Mouse (Mus musculus) c-Kit-positive CD71-negative TER-119-negative erythroid progenitor cells, embryonic 14.5 days (primary cell): ENCODE measurements around the gene Prpf40a.
A peak's percentile ranks its signal among the peaks of the same experiment; 100 is the strongest.

ENCODE experiments used
- DNase-seq: peaks from one replicate; pipeline ENCODE4 v3.0.0-alpha.2; 2013; ENCODE audit warnings: low read depth

The Prpf40a gene

DNA sequence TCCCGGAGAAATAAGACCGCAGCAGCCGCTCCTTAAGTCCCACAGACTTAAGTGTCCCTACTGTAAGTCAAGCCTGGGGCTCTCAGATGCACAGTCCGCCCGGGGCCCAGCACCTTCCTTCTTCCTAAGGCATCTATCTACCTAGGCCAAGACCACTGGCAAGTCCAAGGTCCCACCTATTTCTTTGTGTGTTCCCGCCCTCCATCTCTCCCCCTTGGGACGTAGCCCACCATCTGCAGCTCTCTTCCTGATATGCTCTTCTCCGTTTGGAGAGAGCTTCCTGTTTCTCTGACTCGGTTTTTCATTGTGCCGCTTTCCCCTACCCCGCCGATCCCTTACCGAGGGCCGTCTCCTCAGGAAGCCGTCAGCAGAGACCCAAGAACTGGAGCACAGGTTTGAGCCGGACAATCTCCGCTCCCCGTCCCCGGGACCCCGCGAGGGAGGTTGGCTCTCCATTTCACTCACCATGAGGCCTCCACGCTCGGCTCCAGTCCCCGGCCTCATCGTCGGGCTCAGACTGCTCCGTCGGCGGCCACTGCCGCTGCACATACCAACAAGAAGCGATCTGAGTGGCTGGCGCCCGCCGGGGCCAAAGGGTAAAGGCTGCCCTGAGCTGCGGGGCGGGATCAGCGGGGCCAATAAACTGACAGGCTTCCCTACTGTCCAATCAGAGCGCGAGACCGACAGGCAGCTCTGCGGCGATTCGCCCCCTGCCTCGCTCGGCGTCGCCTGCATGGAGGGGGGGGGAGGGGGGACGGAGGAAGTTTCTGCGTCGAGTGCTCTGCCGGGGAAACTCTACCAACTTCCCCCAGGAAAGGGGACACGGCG, at the start of gene Prpf40a:
Gene Prpf40a, minus strand, starts transcription at position 601 of the 828 bp plus-strand sequence.
- peak; percentile 94 for DNase-seq

GRCm38 (mm10) chr2:53222242-53222641, 31.2 kb upstream of the Prpf40a start:
- no peak for DNase-seq

GRCm38 (mm10) chr2:53213493-53213892, 22.4 kb upstream of the Prpf40a start:
- no peak for DNase-seq

DNA sequence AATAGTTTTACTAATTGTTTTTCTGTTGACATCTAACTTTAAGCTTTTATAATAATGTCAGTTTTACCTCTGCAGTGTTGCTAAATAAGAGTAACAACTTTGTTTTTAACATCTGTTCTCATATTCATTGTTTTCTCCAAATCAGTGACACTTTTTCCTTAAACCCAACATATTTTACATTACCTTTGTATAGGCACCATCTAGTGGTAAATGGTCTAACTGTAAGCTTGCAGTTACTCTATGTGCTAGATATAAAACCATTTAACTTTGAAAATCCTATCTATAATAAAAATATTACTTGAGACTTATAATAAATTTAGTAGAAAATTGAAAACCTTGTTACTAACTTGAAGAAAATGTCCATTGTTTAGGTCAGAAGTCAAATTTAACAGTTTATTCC, 15.7 kb upstream of the Prpf40a start:
- DNase-seq = no peak

GRCm38 (mm10) chr2:53204373-53205274, 13.5 kb upstream of the Prpf40a start:
- DNase-seq = no peak

GRCm38 (mm10) chr2:53200164-53200885, 9.2 kb upstream of the Prpf40a start:
- DNase-seq = no peak

GRCm38 (mm10) chr2:53199203-53199602, 8.1 kb upstream of the Prpf40a start:
- DNase-seq = no peak

- DNase-seq = no peak
Observed at GRCm38 (mm10) chr2:53196431-53196830, 5.3 kb upstream of the Prpf40a start.

- DNase-seq = no peak
Observed at GRCm38 (mm10) chr2:53192386-53192785, 1.3 kb upstream of the Prpf40a start.

- peak; percentile 85 for DNase-seq
Observed at GRCm38 (mm10) chr2:53191523-53192220, 588 bp upstream of the Prpf40a start, which contains the start of gene Arl6ip6. Gene Arl6ip6, plus strand, starts transcription at chr2:53191726.

DNA sequence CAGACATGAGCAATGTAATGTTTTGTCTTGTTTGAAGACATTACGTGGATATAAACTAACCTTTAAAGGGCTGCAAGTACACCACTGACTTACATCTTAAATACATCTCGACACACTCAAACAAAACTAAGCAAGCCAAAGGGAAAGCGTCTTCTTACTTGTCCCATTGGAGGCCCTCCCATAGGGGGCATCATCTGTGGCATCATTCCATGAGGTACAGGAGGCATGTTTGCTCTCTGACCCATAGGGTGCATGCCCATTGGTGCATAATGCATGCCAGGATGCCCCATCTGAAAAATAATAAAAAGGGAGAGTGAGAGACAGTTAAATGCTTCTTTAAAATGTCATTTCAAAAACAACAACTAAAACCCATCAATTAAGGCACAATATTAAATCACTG, 1.3 kb downstream of the Prpf40a start:
- DNase-seq = no peak

DNA sequence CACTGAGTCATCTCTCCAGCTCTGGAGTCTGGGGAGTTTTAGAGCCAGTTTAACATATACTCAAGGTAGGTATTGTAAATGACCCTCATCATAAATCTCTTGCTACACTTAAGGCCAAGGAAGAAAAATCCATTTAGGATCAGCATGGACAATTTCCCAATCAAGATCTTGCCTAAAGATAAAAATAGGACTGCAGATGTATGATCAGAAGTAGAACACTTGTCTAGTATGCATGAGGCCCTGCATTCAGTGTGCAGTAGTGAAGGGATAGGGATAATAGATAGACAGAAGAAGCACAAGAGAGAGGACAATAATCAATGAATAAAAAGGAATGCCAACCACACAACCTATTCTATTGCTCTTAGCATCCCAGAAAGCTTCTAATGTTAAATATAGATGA, 11.2 kb downstream of the Prpf40a start:
- no peak for DNase-seq

DNA sequence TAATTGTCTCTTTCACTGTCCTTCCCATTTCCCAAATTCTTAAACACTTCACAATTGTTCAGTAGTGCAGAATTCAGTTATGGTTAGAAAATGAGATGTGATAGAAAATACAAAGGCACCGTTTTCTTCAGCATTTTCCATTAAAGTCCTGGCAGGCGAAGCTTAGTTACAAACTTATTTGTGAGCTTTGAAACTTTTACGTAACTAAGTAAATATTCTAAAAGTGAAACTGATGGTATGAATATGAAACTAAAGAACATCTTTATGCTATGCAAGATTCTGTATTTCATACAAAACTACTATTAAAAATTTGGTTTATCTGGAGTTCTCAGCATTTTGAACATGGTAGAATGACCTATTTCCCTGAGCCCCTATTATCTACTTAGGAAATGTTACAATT, 12.1 kb downstream of the Prpf40a start:
- no peak for DNase-seq

- DNase-seq = no peak
Observed at GRCm38 (mm10) chr2:53173966-53174365, 17.1 kb downstream of the Prpf40a start.

DNA sequence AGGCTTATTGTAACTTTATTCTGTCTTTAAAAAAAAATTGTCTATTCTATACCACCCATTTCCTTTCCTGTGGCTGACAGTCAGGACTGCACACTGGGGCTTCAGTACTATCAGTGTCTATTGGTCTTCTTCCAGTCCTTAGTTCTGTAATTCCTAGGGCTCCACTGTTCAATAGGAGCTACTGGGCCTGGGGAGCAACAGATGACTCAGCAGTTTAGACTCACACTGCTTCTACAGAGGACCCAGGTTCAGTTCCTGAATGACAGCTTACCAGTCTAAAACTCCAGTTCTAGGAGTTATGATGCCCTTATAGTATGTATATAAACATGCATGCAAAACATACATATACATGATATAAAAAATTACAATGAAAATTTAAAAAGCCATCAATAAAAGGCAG, 44.2 kb downstream of the Prpf40a start:
- DNase-seq = no peak

- DNase-seq = no peak
Observed at GRCm38 (mm10) chr2:53131567-53131966, 59.5 kb downstream of the Prpf40a start.

GRCm38 (mm10) chr2:53129070-53129469, 62.0 kb downstream of the Prpf40a start:
- DNase-seq = no peak

DNA sequence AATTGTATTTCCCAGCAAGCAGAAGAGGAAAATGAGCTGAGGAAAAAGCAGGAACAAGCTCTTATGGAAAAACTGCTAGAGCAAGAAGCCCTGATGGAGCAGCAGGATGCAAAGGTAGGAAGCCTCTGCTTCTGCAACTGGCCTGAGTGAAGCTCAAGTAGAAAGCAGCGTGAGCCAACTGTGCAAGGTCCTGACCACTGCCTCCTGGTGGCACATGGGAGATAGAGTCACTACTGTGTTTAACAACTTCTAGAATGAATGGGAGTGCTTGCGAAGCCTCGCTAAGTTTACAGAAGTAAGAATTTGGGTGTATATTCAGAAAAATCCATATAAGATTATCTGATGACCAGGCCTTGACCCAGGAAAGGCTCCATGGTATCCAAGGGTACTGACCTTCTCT, 65.1 kb downstream of the Prpf40a start:
- no peak for DNase-seq

- peak; percentile 25 for DNase-seq
Observed at GRCm38 (mm10) chr2:53121797-53122196, 69.3 kb downstream of the Prpf40a start.

DNA sequence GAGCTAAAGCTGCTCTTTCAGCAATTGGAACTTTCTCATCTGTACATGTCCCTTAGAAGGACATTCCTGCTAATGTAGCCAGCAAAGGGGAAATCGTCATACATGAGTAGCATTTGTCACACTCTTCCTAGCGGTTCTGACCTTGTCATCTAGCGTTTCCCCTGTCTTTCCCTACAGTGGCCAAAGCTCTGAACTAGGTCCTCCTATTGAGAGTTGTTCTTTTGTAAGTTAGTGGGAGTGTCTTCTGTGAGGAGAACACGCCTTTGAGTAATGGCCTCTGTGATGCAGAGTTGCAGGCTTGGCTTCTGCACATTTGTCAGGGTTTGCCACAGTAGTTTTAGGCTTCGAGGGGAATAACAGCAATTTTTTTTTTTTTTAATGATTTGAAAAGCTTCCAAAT, 82.5 kb downstream of the Prpf40a start:
- no peak for DNase-seq

DNA sequence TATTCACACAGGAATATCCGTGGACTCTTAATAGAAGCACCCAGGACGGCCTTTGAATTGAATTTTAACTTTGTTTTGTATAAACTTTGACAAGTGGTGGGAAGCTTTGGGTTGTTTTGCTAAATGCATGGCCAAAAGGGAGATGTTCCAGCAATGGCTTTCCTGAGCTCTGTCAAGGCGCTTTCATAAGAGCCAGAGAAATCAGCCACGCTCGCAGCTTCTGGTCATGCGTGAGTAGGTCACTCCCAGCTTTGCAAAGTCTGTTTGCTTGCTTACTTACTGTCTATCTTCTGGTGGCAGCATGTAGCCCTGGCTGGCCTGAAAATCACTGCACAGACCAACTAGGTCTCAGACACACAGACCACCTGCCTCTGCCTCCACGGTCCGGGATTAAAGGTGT, 84.6 kb downstream of the Prpf40a start:
- no peak for DNase-seq

DNA sequence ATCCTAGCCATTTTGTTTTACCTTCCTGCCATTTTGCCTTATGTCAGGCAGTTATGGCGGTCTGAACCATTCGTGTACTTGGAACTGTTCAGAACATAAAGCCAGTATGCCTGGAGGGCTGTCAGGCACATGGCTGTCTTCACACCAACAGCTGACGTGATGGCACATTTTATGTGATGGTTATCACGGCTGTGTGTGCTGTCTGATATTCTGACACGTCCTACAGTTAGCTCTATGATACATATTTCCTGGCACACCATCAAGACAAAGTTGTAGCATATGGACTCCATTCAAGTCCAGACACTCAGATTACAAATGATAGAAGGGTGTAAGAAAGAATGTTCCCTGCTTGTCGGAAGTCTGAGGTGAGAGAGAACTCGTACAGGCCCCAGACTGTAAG, 85.0 kb downstream of the Prpf40a start:
- no peak for DNase-seq
